Mouse (Mus musculus) lung, postnatal 0 days (tissue): ENCODE data around the gene Ovca2. TPM values are rescaled to one million over a fixed set of nuclear protein-coding genes. Genes with fewer than 3 reads are reported as not detected.

Experiments
- ATAC-seq: fragments of 200-750 bp; cut with Nextera tagmentation; 2 replicates; pipeline ENCODE4 v1.8.0; 2017; ENCODE audit warnings: moderate library complexity
- DNase-seq: peaks from one replicate; pipeline ENCODE4 v3.0.0-alpha.2; 2016; ENCODE audit warnings: low spot score
- H3K27ac ChIP-seq: fragments of 300-500 bp; sonication (generic); 2 replicates; pipeline ENCODE4 v1.5.1; 2014; ENCODE audit warnings: antibody characterized with exemption, mild to moderate bottlenecking, low read length, mixed read lengths
- H3K27me3 ChIP-seq: fragments of 300-500 bp; sonication (generic); replicated peaks from 2 replicates; pipeline ENCODE4 v1.6.1; 2014; ENCODE audit warnings: low read length, mixed read lengths; ENCODE audit not compliant: insufficient read depth
- H3K36me3 ChIP-seq: fragments of 300-500 bp; sonication (generic); 2 replicates; pipeline ENCODE4 v1.6.1; 2014; ENCODE audit warnings: low read length, mixed read lengths; ENCODE audit not compliant: insufficient read depth
- H3K4me1 ChIP-seq: fragments of 300-500 bp; sonication (generic); 2 replicates; pipeline ENCODE4 v1.6.1; 2014; ENCODE audit warnings: antibody characterized with exemption, low read depth, low read length, mixed read lengths; ENCODE audit not compliant: insufficient read depth
- H3K4me2 ChIP-seq: fragments of 300-500 bp; sonication (generic); replicated peaks from 2 replicates; pipeline ENCODE4 v1.6.1; 2014; ENCODE audit warnings: low read depth, mild to moderate bottlenecking, low read length, moderate library complexity, mixed read lengths
- H3K4me3 ChIP-seq: fragments of 300-500 bp; sonication (generic); 2 replicates; pipeline ENCODE4 v1.5.1; 2014; ENCODE audit warnings: low read depth, low read length
- H3K9ac ChIP-seq: fragments of 300-500 bp; sonication (generic); replicated peaks from 2 replicates; pipeline ENCODE4 v1.6.1; 2014; ENCODE audit warnings: low read depth, mild to moderate bottlenecking
- H3K9me3 ChIP-seq: fragments of 300-500 bp; sonication (generic); 2 replicates; pipeline ENCODE4 v1.6.1; 2016; ENCODE audit warnings: low read length, mixed read lengths
- CTCF ChIP-seq: IDR thresholded peaks from 2 replicates; pipeline ENCODE4 v1.5.1; 2016; ENCODE audit warnings: antibody characterized with exemption, mild to moderate bottlenecking
- EP300 ChIP-seq: IDR thresholded peaks from 2 replicates; pipeline ENCODE4 v1.6.1; 2016; ENCODE audit warnings: antibody characterized with exemption, mild to moderate bottlenecking, control low read depth
- WGBS: fragments of 180-500 bp; shearing (Covaris S2); extraction: QIAGEN DNeasy Blood & Tissue Kit; methylation state at CpG from one replicate; pipeline ENCODE4 v1.1.7; 2014; 5-methylcytosine and 5-hydroxymethylcytosine counted together
- microRNA counts: library from miRNA; unstranded; fragments of <30 nt; microRNA quantifications from one replicate; lab custom pipeline; 2015
- microRNA-seq: library from miRNA; unstranded; fragments of <30 nt; microRNA quantifications from one replicate; pipeline ENCODE4, GENCODE M21; 2016
- polyA plus RNA-seq: library from polyadenylated mRNA; unstranded; fragments of >200 nt; fragmentation: Nextera tagmentation; extraction: Ambion mirVana; gene quantifications from 2 replicates; pipeline ENCODE4 v1.2.1, GENCODE M21; 2015

Gene Ovca2
- polyA plus RNA-seq, 1 experiment from 2014 or later: 22.0 TPM

DNA sequence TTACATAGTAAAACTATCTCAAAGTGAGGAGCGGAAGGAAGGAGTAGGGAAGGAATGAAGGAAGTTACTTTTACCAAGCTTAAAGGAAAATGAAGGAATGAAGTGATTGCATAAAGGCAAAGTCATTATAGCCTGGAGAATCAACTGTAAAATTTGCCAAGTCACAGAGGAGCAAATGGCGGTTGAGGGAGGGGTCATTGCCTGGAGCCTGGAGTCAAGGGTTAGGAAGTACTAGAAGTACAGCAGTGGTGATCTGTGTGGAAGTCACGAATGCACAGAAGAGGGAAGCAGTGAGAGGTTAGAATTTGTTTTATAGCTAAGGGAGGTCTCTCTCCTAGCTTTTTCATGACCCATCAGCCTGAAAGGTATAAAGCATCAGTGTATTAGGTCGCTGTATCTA is 47.3 kb downstream of the Ovca2 start:
- H3K4me3 ChIP-seq: no peak overlapping the region
- H3K27me3 ChIP-seq: no peaks in the 10 kb centered on the region
- DNase-seq (no peak), ATAC-seq (no peak)
- TF ChIP-seq CTCF: no peak
- TF ChIP-seq EP300: no peak
- WGBS: 71% methylated on average over 4 of the region's 4 CpGs
- no peaks in the 10 kb centered on the region for H3K9me3 ChIP-seq
- H3K9ac ChIP-seq: no peak overlapping the region
- H3K4me2 ChIP-seq: no peak overlapping the region
- H3K27ac ChIP-seq: no peak overlapping the region
- no peaks in the 10 kb centered on the region for H3K36me3 ChIP-seq
- H3K4me1 ChIP-seq: peaks cover 7% of the 10 kb centered on the region; the same call in 1 of the 2 replicates

DNA sequence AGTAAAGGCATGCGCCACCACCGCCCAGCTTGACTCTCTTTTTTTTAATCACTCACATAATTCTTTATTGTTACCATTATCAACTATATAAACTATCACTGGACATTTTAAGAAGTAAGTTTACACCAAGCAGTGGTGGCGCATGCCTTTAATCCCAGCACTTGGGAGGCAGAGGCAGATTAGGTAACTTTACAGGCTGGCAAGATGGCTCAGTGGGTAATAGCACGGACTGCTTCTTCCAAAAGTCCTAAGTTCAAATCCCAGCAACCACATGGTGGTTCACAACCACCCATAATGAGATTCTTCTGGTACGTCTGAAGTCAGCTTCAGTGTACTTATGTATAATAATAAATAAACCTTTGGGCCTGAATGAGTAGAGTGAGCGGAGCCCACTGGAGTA is 49.2 kb downstream of the Ovca2 start:
- Histone ChIP-seq H3K36me3 (no peaks in the 10 kb centered on the region), H3K9ac (no peak overlapping the region), H3K4me3 (no peak overlapping the region), H3K27me3 (no peaks in the 10 kb centered on the region), H3K27ac (no peak overlapping the region), H3K9me3 (no peaks in the 10 kb centered on the region), H3K4me2 (no peak overlapping the region), H3K4me1 (peaks cover 7% of the 10 kb centered on the region; the same call in 1 of the 2 replicates)
- ATAC-seq (no peak), DNase-seq (no peak)
- TF ChIP-seq CTCF (no peak), EP300 (no peak)
- 95% methylated on average over 6 of the region's 6 CpGs for WGBS

DNA sequence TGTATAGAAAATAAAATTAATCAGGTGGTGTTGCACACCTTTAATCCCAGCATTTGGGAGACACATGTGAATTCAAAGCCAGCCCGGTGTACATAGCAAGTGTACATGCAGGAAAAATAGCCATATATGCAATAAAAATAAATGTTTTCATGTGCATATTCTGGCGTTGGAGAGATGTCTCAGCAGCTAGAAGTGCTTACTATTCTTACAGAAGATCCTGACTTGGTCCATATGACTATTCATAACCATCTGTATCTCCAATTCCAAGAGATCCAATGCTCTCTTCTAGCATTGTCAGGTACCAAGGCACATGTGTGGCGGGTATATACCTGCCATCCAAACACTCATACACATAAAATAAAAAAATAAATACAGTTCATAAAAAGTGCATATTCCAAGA is 52.3 kb downstream of the Ovca2 start:
- H3K27me3 ChIP-seq: no peaks in the 10 kb centered on the region
- no peak overlapping the region for H3K27ac ChIP-seq
- H3K4me3 ChIP-seq: no peak overlapping the region
- 94% methylated on average over 3 of the region's 3 CpGs for WGBS
- DNase-seq: no peak
- no peaks in the 10 kb centered on the region for H3K36me3 ChIP-seq
- no peak overlapping the region for H3K9ac ChIP-seq
- TF ChIP-seq CTCF (no peak), EP300 (no peak)
- no peak for ATAC-seq
- H3K4me2 ChIP-seq: no peak overlapping the region
- no peaks in the 10 kb centered on the region for H3K4me1 ChIP-seq
- H3K9me3 ChIP-seq: no peaks in the 10 kb centered on the region

MicroRNA genes within 50 kb of the gene (microRNA counts, 519-probe panel; counts per million panel counts)
- 4,200 counts per million, percentile 43 among the panel's probes with 10 or more counts for microRNA mmu-miR-132 (lab: Ali Mortazavi, UCI)
- not detected for microRNA mmu-miR-212 (lab: Ali Mortazavi, UCI)

Small RNA genes within 50 kb of the gene (microRNA-seq; reads per million reads assigned to microRNA genes)
- 244 reads per million, percentile 58 among the genes with 10 or more reads in this experiment for gene Mir132
- gene Mir212: 14.4 reads per million, percentile 26 among the genes with 10 or more reads in this experiment

Other genes starting within 250 kb of the Ovca2 start
- gene Hic1, start 9.3 kb downstream of the Ovca2 start, polyA plus RNA-seq: 9.9 and 13.4 TPM in 2 replicates
- 11.3 and 14.8 TPM in 2 replicates for gene Dph1, start 12.4 kb upstream of the Ovca2 start, polyA plus RNA-seq
- 3.6 and 4.3 TPM in 2 replicates for gene Rtn4rl1, start 14.9 kb upstream of the Ovca2 start, polyA plus RNA-seq
- gene Rpa1, start 169.5 kb upstream of the Ovca2 start, polyA plus RNA-seq: 44.7 and 52.3 TPM in 2 replicates
- gene Smyd4, start 169.6 kb upstream of the Ovca2 start, polyA plus RNA-seq: 6.4 and 6.6 TPM in 2 replicates
- 58.0 and 64.2 TPM in 2 replicates for gene Serpinf1, start 243.9 kb upstream of the Ovca2 start, polyA plus RNA-seq